Mouse (Mus musculus) lung, postnatal 0 days (tissue): ENCODE results near the gene Chd5.

Experiments
- CTCF ChIP-seq: IDR thresholded peaks from 2 replicates; pipeline ENCODE4 v1.5.1; 2016; ENCODE audit warnings: antibody characterized with exemption, mild to moderate bottlenecking
- EP300 ChIP-seq: IDR thresholded peaks from 2 replicates; pipeline ENCODE4 v1.6.1; 2016; ENCODE audit warnings: antibody characterized with exemption, mild to moderate bottlenecking, control low read depth

DNA sequence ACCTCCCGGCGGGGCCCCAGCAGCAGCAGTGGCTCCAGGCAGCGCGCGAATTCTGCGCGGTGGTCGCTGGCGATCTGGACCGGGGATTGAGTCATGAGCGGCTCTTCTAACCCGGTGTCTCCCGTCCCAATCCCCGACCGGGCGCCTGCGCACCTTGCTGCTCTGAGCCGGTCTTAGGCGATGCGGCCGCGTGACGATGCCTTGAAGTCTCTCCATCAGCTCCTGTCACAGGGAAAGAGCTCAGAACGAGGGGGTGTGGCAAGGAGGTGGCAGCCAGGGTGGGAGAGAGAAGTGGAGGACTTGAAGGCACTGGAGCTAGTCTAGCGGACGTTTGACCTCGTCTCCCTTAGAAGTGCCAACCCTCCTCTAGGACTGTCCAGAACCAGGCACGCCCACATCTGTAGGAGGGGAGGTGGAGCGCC is 25.2 kb upstream of the Chd5 start:
- TF ChIP-seq CTCF = no peak
- TF ChIP-seq EP300 = no peak
